Mouse (Mus musculus) heart, embryonic 12.5 days (tissue): Measurements from ENCODE around the gene Sptlc3. TPM values are rescaled to one million over a fixed set of nuclear protein-coding genes. Genes with fewer than 3 reads are reported as not detected.

ENCODE experiments used
- ATAC-seq: fragments of 200-750 bp; cut with Nextera tagmentation; 2 replicates; pipeline ENCODE4 v1.8.0; 2017; ENCODE audit warnings: moderate TSS enrichment, moderate library complexity; ENCODE audit not compliant: insufficient number of reproducible peaks, low FRiP score
- H3K27ac ChIP-seq: fragments of 300-500 bp; sonication (generic); 2 replicates; pipeline ENCODE4 v1.5.1; 2016; ENCODE audit warnings: mild to moderate bottlenecking, moderate library complexity; ENCODE audit not compliant: poor library complexity, severe bottlenecking
- H3K27me3 ChIP-seq: fragments of 300-500 bp; sonication (generic); replicated peaks from 2 replicates; pipeline ENCODE4 v1.6.1; 2016; ENCODE audit warnings: mild to moderate bottlenecking, moderate library complexity
- H3K36me3 ChIP-seq: fragments of 300-500 bp; sonication (generic); 2 replicates; pipeline ENCODE4 v1.6.1; 2016; ENCODE audit warnings: mild to moderate bottlenecking, moderate library complexity
- H3K4me1 ChIP-seq: fragments of 300-500 bp; sonication (generic); replicated peaks from 2 replicates; pipeline ENCODE4 v1.6.1; 2016; ENCODE audit warnings: mild to moderate bottlenecking
- H3K4me2 ChIP-seq: fragments of 300-500 bp; sonication (generic); 2 replicates; pipeline ENCODE4 v1.6.1; 2016; ENCODE audit warnings: mild to moderate bottlenecking, moderate library complexity
- H3K4me3 ChIP-seq: fragments of 300-500 bp; sonication (generic); 2 replicates; pipeline ENCODE4 v1.5.1; 2016; ENCODE audit warnings: mild to moderate bottlenecking
- H3K9ac ChIP-seq: fragments of 300-500 bp; sonication (generic); 2 replicates; pipeline ENCODE4 v1.6.1; 2016; ENCODE audit warnings: mild to moderate bottlenecking, moderate library complexity
- H3K9me3 ChIP-seq: fragments of 300-500 bp; sonication (generic); replicated peaks from 2 replicates; pipeline ENCODE4 v1.6.1; 2016; ENCODE audit warnings: mild to moderate bottlenecking, moderate library complexity
- WGBS: fragments of 180-500 bp; shearing (Covaris S2); methylation state at CpG from one replicate; pipeline ENCODE4 v1.1.7; 2016; 5-methylcytosine and 5-hydroxymethylcytosine counted together
- polyA plus RNA-seq: library from polyadenylated mRNA; unstranded; fragments of >200 nt; fragmentation: Nextera tagmentation; extraction: Ambion mirVana; gene quantifications from 2 replicates; pipeline ENCODE4 v1.2.1, GENCODE M21; 2016

The Sptlc3 gene
- polyA plus RNA-seq, result 0.13 TPM in 1 of 2 replicates, not detected in the other

DNA sequence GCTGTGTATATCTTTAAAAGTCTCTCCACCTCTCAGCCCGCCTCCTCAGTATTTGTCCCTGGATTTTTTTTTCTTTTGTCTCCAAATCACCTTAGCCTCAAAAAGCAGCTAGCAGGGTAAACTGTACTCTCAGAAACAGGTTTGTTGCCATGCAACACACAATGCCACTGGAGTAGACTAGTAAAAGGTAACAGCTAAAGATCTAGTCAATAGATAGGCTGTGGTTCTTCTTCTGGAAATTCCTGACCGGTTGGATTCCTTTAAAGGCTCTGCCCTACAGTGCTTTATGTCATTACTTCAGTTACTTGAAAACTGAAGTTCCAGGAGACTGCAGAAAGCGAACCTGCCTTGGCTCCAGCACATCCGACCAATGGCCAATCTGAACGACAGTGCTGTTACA, at the start of gene Sptlc3:
TSS of gene Sptlc3 (plus strand) at position 78 of the 400 bp plus-strand sequence.
- no peak within 1 kb of the TSS for H3K4me3 ChIP-seq

DNA sequence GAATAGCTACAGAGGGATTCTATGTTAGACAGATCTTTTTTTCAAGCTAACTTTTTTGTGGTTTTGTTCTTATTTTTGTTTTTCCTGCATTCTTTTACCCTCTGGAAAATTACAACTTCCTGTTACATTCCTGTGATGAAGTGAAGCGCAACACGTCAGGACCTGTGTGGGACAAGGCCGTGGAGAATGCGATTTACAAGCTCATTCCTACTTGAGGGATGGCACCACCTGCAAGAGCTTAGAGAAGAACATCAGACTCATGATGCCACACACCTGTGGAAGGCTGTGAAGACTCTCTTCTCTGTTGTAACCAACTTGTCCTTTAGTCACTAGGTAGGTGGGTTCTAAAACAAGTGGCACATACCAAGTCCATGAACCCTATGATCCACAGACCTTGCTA, 26.0 kb upstream of the Sptlc3 start:
- Histone ChIP-seq H3K36me3 (no peaks in the 10 kb centered on the region), H3K9ac (no peak overlapping the region), H3K4me1 (no peaks in the 10 kb centered on the region), H3K4me2 (no peak overlapping the region), H3K27me3 (no peaks in the 10 kb centered on the region), H3K27ac (no peak overlapping the region), H3K9me3 (no peaks in the 10 kb centered on the region), H3K4me3 (no peak overlapping the region)
- 79% methylated on average over 4 of the region's 4 CpGs for WGBS
- ATAC-seq, result no peak

More for the DNA sequence above, at the start of gene Sptlc3:
- Histone ChIP-seq H3K9me3 (no peaks in the 10 kb centered on the region), H3K27me3 (no peaks in the 10 kb centered on the region), H3K4me2 (no peak within 1 kb of the TSS), H3K9ac (no peak within 1 kb of the TSS), H3K27ac (no peak within 1 kb of the TSS), H3K4me1 (no peaks in the 10 kb centered on the region), H3K36me3 (no peaks in the 10 kb centered on the region)
- no peak for ATAC-seq
- WGBS, result 61% methylated on average over 5 of the region's 5 CpGs

DNA sequence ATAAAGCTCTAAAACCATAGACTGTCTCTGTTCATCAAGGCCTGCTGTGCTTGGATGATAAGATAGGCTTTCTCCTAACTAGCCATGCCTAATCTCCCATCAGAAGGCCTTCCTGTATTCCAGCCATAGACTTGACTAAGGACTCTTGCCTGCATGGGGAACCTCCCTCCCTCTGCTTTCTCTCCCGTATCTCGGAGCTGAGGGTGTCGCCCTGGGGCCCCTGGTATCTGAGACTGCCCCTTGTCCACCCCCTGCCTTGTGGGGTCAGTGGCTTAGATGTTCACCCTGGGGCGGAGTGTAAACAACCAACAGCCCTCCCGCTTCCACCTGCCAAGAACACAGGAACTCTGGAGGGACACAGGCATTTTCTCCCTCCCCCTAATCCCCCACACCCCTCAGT, 5.0 kb upstream of the Sptlc3 start:
- ATAC-seq, result 0 out of 2 replicates have a peak, but pooled peaks have one; percentile 59
- Histone ChIP-seq H3K4me2 (no peak overlapping the region), H3K27ac (no peak overlapping the region), H3K4me1 (no peaks in the 10 kb centered on the region), H3K9me3 (no peaks in the 10 kb centered on the region), H3K9ac (no peak overlapping the region), H3K36me3 (no peaks in the 10 kb centered on the region), H3K4me3 (no peak overlapping the region), H3K27me3 (no peaks in the 10 kb centered on the region)
- WGBS, result 51% methylated on average over 5 of the region's 5 CpGs

DNA sequence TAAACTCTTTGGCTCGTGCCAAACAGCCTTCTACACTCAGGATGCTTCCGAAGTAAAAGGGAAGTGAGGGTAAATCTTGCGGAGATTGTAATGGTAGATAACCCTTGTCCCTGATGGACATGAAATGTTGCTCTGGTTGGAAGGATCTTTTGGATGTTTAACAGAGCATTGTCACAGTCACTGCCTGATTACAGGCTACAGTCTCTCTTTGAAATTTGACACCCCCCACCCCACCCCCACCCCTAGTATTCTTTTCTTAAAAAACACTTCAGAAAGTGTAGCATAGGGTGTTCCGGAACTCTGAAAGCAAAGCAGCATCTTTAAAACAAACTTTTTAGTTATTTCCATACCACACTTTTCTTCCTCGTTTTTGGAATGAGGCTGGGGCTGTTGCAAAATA, 916 bp downstream of the Sptlc3 start:
- Histone ChIP-seq H3K4me1 (no peaks in the 10 kb centered on the region), H3K4me2 (no peak overlapping the region), H3K9me3 (no peaks in the 10 kb centered on the region), H3K4me3 (no peak overlapping the region), H3K9ac (no peak overlapping the region), H3K36me3 (no peaks in the 10 kb centered on the region), H3K27me3 (no peaks in the 10 kb centered on the region), H3K27ac (no peak overlapping the region)
- WGBS, result 24% methylated on average over 5 of the region's 5 CpGs
- ATAC-seq, result no peak

DNA sequence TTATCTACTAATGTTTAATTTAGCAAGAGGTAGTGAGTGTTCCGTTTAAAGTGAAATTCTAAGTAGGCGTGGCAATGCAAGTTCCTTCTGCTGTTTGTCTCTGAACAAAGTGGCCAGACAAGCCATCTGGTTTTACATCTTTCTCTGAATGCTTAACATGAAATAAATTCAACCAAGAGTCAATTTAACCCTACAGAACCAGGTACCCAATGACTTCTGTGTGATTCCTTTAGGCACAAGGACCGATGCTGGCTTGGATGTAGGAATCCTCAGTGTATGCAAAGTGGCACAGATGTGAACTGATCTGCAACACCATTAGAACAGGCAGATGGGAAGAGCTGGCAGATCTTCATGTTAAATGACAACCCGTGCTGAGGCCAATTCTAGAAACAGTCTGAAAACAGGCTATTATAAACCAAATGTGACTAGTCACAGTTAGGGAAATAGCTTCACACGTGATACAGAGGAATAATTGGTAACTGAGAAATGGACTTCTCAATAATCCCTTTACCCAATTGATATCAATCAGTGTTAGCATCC, 68.3 kb downstream of the Sptlc3 start:
- Histone ChIP-seq H3K27me3 (no peaks in the 10 kb centered on the region), H3K4me2 (no peak overlapping the region), H3K27ac (no peak overlapping the region), H3K4me1 (no peaks in the 10 kb centered on the region), H3K9ac (no peak overlapping the region), H3K4me3 (no peak overlapping the region), H3K9me3 (no peaks in the 10 kb centered on the region), H3K36me3 (no peaks in the 10 kb centered on the region)
- 80% methylated on average over 5 of the region's 5 CpGs for WGBS
- no peak for ATAC-seq

DNA sequence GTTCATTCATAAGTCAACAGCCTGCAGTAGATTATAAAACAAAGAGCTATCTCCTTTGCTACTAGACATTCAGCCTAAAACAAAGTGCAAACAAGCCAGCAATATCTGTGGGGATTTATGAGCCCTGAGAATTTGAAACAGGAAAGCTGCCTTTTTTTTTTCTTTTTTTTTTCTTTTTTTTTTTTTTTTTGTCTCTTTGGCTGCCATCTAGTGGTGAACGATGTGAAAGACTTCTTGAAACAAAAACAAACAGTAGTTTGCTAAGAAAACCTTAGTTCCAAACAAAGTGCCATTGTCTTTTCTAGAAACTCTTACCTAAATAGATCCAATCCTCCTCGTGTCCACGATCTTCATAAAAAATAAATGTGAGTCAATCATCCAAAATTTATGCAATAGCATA, 85.6 kb downstream of the Sptlc3 start:
- H3K27ac ChIP-seq, result no peak overlapping the region
- H3K4me3 ChIP-seq, result no peak overlapping the region
- 5% methylated on average over 3 of the region's 3 CpGs for WGBS
- H3K9ac ChIP-seq, result no peak overlapping the region
- H3K27me3 ChIP-seq, result no peaks in the 10 kb centered on the region
- no peak for ATAC-seq
- H3K36me3 ChIP-seq, result no peaks in the 10 kb centered on the region
- H3K4me1 ChIP-seq, result no peaks in the 10 kb centered on the region; the same call in 1 of the 2 replicates
- no peak overlapping the region for H3K4me2 ChIP-seq
- no peaks in the 10 kb centered on the region for H3K9me3 ChIP-seq

DNA sequence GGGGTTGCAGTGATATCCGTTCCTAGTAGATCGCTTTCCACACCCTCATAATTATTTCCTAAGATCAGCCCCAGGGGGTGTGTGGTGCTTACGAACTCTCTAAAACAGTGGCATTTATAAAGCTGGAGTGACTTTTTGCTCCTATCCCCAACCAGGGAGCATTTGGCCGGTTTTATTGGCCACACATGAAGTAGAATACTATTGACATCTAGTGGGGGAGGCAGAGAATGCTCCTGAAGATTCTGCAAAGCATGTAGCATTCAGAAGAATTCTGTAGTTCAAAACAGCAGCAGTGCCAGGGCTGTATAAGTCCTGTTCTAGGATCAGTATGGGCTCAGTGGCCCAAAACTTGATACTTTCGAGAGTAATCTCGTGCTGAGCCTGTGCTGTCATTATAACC, 89.1 kb downstream of the Sptlc3 start:
- Histone ChIP-seq H3K9me3 (no peaks in the 10 kb centered on the region), H3K9ac (no peak overlapping the region), H3K4me3 (no peak overlapping the region), H3K27ac (no peak overlapping the region), H3K4me1 (no peaks in the 10 kb centered on the region; the same call in 1 of the 2 replicates), H3K27me3 (no peaks in the 10 kb centered on the region), H3K36me3 (no peaks in the 10 kb centered on the region), H3K4me2 (no peak overlapping the region)
- no peak for ATAC-seq
- WGBS, result 45% methylated on average over 6 of the region's 6 CpGs

DNA sequence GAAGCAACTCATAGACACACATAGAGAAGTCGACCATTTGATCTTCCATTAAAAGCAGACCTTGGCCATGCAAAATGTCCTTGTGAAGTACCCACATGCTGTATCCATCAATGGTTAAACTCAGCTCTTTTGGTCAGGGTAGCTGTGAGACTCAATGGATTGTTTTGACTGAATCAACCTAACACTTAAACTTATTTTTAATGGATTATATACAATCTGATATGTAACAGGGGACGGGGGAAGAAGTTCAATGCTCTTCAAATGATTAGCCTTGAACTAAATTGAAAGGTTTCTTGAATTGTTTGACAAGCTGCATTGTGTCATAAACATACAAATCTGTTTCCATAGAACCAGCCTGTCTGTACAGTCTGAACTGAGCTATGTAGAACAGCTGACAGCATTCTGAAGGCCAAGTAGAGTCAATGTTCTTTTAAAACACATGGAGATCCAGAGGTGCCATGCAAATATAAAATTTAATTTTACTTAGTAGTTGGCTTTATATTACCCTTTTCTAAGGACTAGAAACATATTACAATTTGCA, 94.0 kb downstream of the Sptlc3 start:
- Histone ChIP-seq H3K36me3 (no peaks in the 10 kb centered on the region), H3K9me3 (no peaks in the 10 kb centered on the region), H3K27ac (no peak overlapping the region), H3K4me1 (no peaks in the 10 kb centered on the region; the same call in 1 of the 2 replicates), H3K4me3 (no peak overlapping the region), H3K9ac (no peak overlapping the region), H3K4me2 (no peak overlapping the region), H3K27me3 (no peaks in the 10 kb centered on the region)
- WGBS, result 76% methylated on average over 2 of the region's 2 CpGs
- no peak for ATAC-seq

DNA sequence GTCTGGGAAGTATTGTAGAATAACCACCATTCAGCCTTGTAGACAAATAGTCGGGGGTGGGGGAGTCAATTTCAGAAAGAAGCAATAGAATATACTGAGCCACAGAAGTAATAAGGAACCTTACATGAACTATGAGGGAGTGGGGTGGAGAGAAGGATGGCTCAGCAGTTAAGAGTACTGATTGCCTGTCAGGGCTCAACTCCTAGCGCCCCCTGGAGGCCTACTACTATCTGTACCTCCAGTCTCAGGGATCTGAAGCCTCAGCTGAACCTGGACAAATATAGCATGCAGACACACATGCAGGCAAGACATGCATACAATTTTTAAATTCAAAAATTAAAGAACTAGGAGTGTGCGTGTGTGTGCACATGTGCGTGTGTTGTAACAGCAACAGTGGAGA, 96.2 kb downstream of the Sptlc3 start:
- WGBS, result 40% methylated on average over 4 of the region's 4 CpGs
- Histone ChIP-seq H3K27me3 (no peaks in the 10 kb centered on the region), H3K4me1 (no peaks in the 10 kb centered on the region), H3K4me3 (no peak overlapping the region), H3K36me3 (no peaks in the 10 kb centered on the region), H3K27ac (no peak overlapping the region), H3K9me3 (no peaks in the 10 kb centered on the region), H3K4me2 (no peak overlapping the region), H3K9ac (no peak overlapping the region)
- no peak for ATAC-seq

DNA sequence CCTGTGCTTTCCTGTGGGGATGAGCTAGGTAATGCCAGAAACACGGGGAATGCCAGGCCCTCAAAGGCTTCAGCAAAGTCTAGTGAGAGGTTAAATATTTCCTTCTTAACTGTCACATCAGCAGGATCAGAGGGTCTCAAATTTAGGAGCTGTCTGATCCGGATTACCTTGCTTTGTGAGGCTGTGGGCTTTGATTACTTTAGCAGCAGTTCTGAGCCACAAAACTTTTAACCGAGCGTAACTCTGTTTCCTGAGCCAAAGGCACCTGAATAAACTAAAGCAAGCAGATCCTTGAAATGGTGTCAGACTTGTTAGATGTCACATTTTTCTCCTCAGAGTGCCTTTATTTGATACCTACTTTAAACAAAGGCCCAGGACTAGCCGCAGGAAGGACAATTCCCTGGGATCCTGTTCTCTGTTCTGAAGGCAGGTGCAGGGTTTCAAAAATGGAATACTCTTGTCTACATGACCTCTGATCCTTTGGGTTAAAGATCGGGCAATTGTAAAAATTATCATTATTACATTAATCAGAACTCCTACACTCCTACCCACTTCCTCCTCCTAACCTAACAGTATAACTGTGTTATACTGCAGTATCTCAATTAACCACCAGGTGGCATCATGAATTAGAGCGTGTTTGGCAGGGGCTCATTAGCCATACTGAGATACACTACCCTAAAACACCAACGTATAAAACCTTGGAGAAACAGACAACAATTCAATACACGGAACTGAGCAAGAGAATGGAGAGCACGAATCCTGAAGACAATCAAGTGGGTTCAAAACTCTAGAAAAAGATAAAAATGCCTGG, 97.4 kb downstream of the Sptlc3 start:
- H3K4me2 ChIP-seq, result no peak overlapping the region
- no peaks in the 10 kb centered on the region for H3K36me3 ChIP-seq
- no peaks in the 10 kb centered on the region for H3K27me3 ChIP-seq
- H3K4me3 ChIP-seq, result no peak overlapping the region
- no peaks in the 10 kb centered on the region for H3K4me1 ChIP-seq
- no peaks in the 10 kb centered on the region for H3K9me3 ChIP-seq
- H3K9ac ChIP-seq, result no peak overlapping the region
- peak; percentile 36; the same call in 1 of the 2 replicates for ATAC-seq
- 47% methylated on average over 10 of the region's 10 CpGs for WGBS
- H3K27ac ChIP-seq, result no peak overlapping the region

DNA sequence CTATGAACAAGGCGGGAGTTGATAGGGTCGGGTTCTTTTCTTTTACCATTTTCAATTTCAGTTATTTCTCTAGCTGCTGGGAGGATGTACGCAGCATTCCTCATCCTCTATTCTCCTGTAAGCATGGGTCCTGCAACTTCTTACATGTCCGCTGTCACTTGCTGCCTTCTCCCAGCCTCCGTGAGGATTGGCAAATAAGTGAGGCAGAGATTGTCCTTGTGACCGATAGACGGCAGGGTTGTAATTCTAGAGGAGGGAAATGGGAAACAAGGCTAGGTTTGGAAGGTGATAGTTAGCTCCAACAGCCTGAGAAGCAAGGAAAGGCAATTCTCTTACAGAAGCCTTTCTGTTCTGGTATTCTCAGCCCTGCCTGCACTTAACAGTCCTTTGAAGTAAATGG, 98.4 kb downstream of the Sptlc3 start:
- Histone ChIP-seq H3K27me3 (no peaks in the 10 kb centered on the region), H3K27ac (no peak overlapping the region), H3K4me3 (no peak overlapping the region), H3K9me3 (no peaks in the 10 kb centered on the region), H3K4me2 (no peak overlapping the region), H3K4me1 (no peaks in the 10 kb centered on the region), H3K36me3 (no peaks in the 10 kb centered on the region), H3K9ac (no peak overlapping the region)
- WGBS, result 75% methylated on average over 7 of the region's 7 CpGs
- ATAC-seq, result no peak
